Mouse (Mus musculus) embryonic facial prominence, embryonic 15.5 days (tissue): ENCODE results near the gene Gpr141. TPM values are rescaled to one million over a fixed set of nuclear protein-coding genes. Genes with fewer than 3 reads are reported as not detected.

Source experiments
- ATAC-seq: fragments of 200-750 bp; cut with Nextera tagmentation; 2 replicates; pipeline ENCODE4 v1.8.0; 2017; ENCODE audit warnings: low read depth, moderate TSS enrichment; ENCODE audit not compliant: insufficient number of reproducible peaks, low FRiP score, low TSS enrichment
- H3K27ac ChIP-seq: fragments of 300-500 bp; sonication (generic); replicated peaks from 2 replicates; pipeline ENCODE4 v1.5.1; 2015; ENCODE audit warnings: mild to moderate bottlenecking, inconsistent platforms
- H3K27me3 ChIP-seq: fragments of 300-500 bp; sonication (generic); 2 replicates; pipeline ENCODE4 v1.6.1; 2015; ENCODE audit warnings: inconsistent platforms
- H3K36me3 ChIP-seq: fragments of 300-500 bp; sonication (generic); 2 replicates; pipeline ENCODE4 v1.6.1; 2015; ENCODE audit warnings: mild to moderate bottlenecking, inconsistent platforms
- H3K4me1 ChIP-seq: fragments of 300-500 bp; sonication (generic); 2 replicates; pipeline ENCODE4 v1.6.1; 2015; ENCODE audit warnings: inconsistent platforms
- H3K4me2 ChIP-seq: fragments of 300-500 bp; sonication (generic); replicated peaks from 2 replicates; pipeline ENCODE4 v1.6.1; 2015; ENCODE audit warnings: mild to moderate bottlenecking, inconsistent platforms
- H3K4me3 ChIP-seq: fragments of 300-500 bp; sonication (generic); replicated peaks from 2 replicates; pipeline ENCODE4 v1.5.1; 2015; ENCODE audit warnings: mild to moderate bottlenecking, inconsistent platforms
- H3K9ac ChIP-seq: fragments of 300-500 bp; sonication (generic); 2 replicates; pipeline ENCODE4 v1.6.1; 2015; ENCODE audit warnings: inconsistent platforms
- H3K9me3 ChIP-seq: fragments of 300-500 bp; sonication (generic); replicated peaks from 2 replicates; pipeline ENCODE4 v1.6.1; 2016; ENCODE audit warnings: inconsistent platforms
- WGBS: fragments of 180-500 bp; shearing (Covaris S2); methylation state at CpG from one replicate; pipeline ENCODE4 v1.1.7; 2015; 5-methylcytosine and 5-hydroxymethylcytosine counted together
- polyA plus RNA-seq: library from polyadenylated mRNA; unstranded; fragments of >200 nt; fragmentation: Nextera tagmentation; extraction: Ambion mirVana; gene quantifications from 2 replicates; pipeline ENCODE4 v1.2.1, GENCODE M21; 2015

Gene Gpr141
- 0.75 and 0.88 TPM in 2 replicates for polyA plus RNA-seq

GRCm38 (mm10) chr13:19824071-19824470, at the start of gene Gpr141:
Gene Gpr141 (minus strand): TSS chr13:19824257.
- Histone ChIP-seq H3K4me1 (no peaks in the 10 kb centered on the region), H3K27ac (no peak within 1 kb of the TSS), H3K27me3 (no peaks in the 10 kb centered on the region), H3K9ac (no peak within 1 kb of the TSS), H3K4me2 (no peak within 1 kb of the TSS), H3K4me3 (no peak within 1 kb of the TSS), H3K9me3 (no peaks in the 10 kb centered on the region), H3K36me3 (no peaks in the 10 kb centered on the region)
- ATAC-seq = no peak
- WGBS = 39% methylated on average over 3 of the region's 3 CpGs

- no peaks in the 10 kb centered on the region for H3K9me3 ChIP-seq
- no peaks in the 10 kb centered on the region for H3K36me3 ChIP-seq
- H3K27ac ChIP-seq = no peak overlapping the region
- no peaks in the 10 kb centered on the region for H3K4me1 ChIP-seq
- H3K27me3 ChIP-seq = no peaks in the 10 kb centered on the region
- no peak overlapping the region for H3K9ac ChIP-seq
- ATAC-seq = no peak
- no peak overlapping the region for H3K4me2 ChIP-seq
- H3K4me3 ChIP-seq = no peak overlapping the region
Observed at GRCm38 (mm10) chr13:19864241-19864640, 40.2 kb upstream of the Gpr141 start.

GRCm38 (mm10) chr13:19854629-19855333, 30.7 kb upstream of the Gpr141 start:
- Histone ChIP-seq H3K9me3 (no peaks in the 10 kb centered on the region), H3K4me2 (no peak overlapping the region), H3K4me1 (no peaks in the 10 kb centered on the region), H3K27ac (no peak overlapping the region), H3K27me3 (no peaks in the 10 kb centered on the region), H3K36me3 (no peaks in the 10 kb centered on the region), H3K4me3 (no peak overlapping the region), H3K9ac (no peak overlapping the region)
- 52% methylated on average over 9 of the region's 9 CpGs for WGBS
- no peak for ATAC-seq

GRCm38 (mm10) chr13:19854049-19854448, 30.0 kb upstream of the Gpr141 start:
- Histone ChIP-seq H3K4me3 (no peak overlapping the region), H3K9me3 (no peaks in the 10 kb centered on the region), H3K9ac (no peak overlapping the region), H3K36me3 (no peaks in the 10 kb centered on the region), H3K4me2 (no peak overlapping the region), H3K27me3 (no peaks in the 10 kb centered on the region), H3K4me1 (no peaks in the 10 kb centered on the region), H3K27ac (no peak overlapping the region)
- ATAC-seq = no peak
- WGBS = 57% methylated on average over 2 of the region's 2 CpGs

GRCm38 (mm10) chr13:19843448-19843847, 19.4 kb upstream of the Gpr141 start:
- no peak overlapping the region for H3K9ac ChIP-seq
- H3K4me3 ChIP-seq = no peak overlapping the region
- no peak for ATAC-seq
- no peak overlapping the region for H3K27ac ChIP-seq
- no peak overlapping the region for H3K4me2 ChIP-seq
- H3K27me3 ChIP-seq = no peaks in the 10 kb centered on the region
- no peaks in the 10 kb centered on the region for H3K9me3 ChIP-seq
- no peaks in the 10 kb centered on the region for H3K4me1 ChIP-seq
- WGBS = 83% methylated on average over 2 of the region's 2 CpGs
- H3K36me3 ChIP-seq = no peaks in the 10 kb centered on the region

GRCm38 (mm10) chr13:19842707-19843106, 18.6 kb upstream of the Gpr141 start:
- H3K27me3 ChIP-seq = no peaks in the 10 kb centered on the region
- H3K4me3 ChIP-seq = no peak overlapping the region
- no peak overlapping the region for H3K27ac ChIP-seq
- H3K9ac ChIP-seq = no peak overlapping the region
- 75% methylated on average over 3 of the region's 3 CpGs for WGBS
- no peak overlapping the region for H3K4me2 ChIP-seq
- no peak for ATAC-seq
- H3K4me1 ChIP-seq = no peaks in the 10 kb centered on the region
- no peaks in the 10 kb centered on the region for H3K9me3 ChIP-seq
- H3K36me3 ChIP-seq = no peaks in the 10 kb centered on the region

- no peak overlapping the region for H3K4me2 ChIP-seq
- no peaks in the 10 kb centered on the region for H3K27me3 ChIP-seq
- H3K9me3 ChIP-seq = no peaks in the 10 kb centered on the region
- 73% methylated on average over 5 of the region's 5 CpGs for WGBS
- H3K36me3 ChIP-seq = no peaks in the 10 kb centered on the region
- no peak overlapping the region for H3K27ac ChIP-seq
- H3K9ac ChIP-seq = no peak overlapping the region
- no peak for ATAC-seq
- H3K4me1 ChIP-seq = no peaks in the 10 kb centered on the region
- no peak overlapping the region for H3K4me3 ChIP-seq
Observed at GRCm38 (mm10) chr13:19841615-19842014, 17.6 kb upstream of the Gpr141 start.

GRCm38 (mm10) chr13:19840206-19840605, 16.1 kb upstream of the Gpr141 start:
- whole genome bisulfite sequencing = 64% methylated on average over 1 of the region's 1 CpGs
- Histone ChIP-seq H3K4me1 (no peaks in the 10 kb centered on the region), H3K4me3 (no peak overlapping the region), H3K27ac (no peak overlapping the region), H3K36me3 (no peaks in the 10 kb centered on the region), H3K27me3 (no peaks in the 10 kb centered on the region), H3K9me3 (no peaks in the 10 kb centered on the region), H3K9ac (no peak overlapping the region), H3K4me2 (no peak overlapping the region)
- no peak for ATAC-seq

GRCm38 (mm10) chr13:19830560-19830959, 6.5 kb upstream of the Gpr141 start:
- H3K9ac ChIP-seq = no peak overlapping the region
- no peak overlapping the region for H3K4me2 ChIP-seq
- no peaks in the 10 kb centered on the region for H3K9me3 ChIP-seq
- ATAC-seq = no peak
- H3K4me1 ChIP-seq = no peaks in the 10 kb centered on the region
- WGBS = 93% methylated on average over 4 of the region's 4 CpGs
- no peaks in the 10 kb centered on the region for H3K27me3 ChIP-seq
- H3K36me3 ChIP-seq = no peaks in the 10 kb centered on the region
- no peak overlapping the region for H3K4me3 ChIP-seq
- no peak overlapping the region for H3K27ac ChIP-seq

GRCm38 (mm10) chr13:19828095-19828494, 4.0 kb upstream of the Gpr141 start:
- no peak for ATAC-seq
- no peak overlapping the region for H3K4me2 ChIP-seq
- no peak overlapping the region for H3K4me3 ChIP-seq
- H3K36me3 ChIP-seq = no peaks in the 10 kb centered on the region
- no peak overlapping the region for H3K27ac ChIP-seq
- no peaks in the 10 kb centered on the region for H3K27me3 ChIP-seq
- H3K9ac ChIP-seq = no peak overlapping the region
- 88% methylated on average over 2 of the region's 2 CpGs for WGBS
- H3K9me3 ChIP-seq = no peaks in the 10 kb centered on the region
- H3K4me1 ChIP-seq = no peaks in the 10 kb centered on the region

- H3K36me3 ChIP-seq = no peaks in the 10 kb centered on the region
- no peak overlapping the region for H3K27ac ChIP-seq
- H3K4me1 ChIP-seq = no peaks in the 10 kb centered on the region
- ATAC-seq = no peak
- H3K27me3 ChIP-seq = no peaks in the 10 kb centered on the region
- H3K9me3 ChIP-seq = no peaks in the 10 kb centered on the region
- no peak overlapping the region for H3K4me3 ChIP-seq
- H3K9ac ChIP-seq = no peak overlapping the region
- H3K4me2 ChIP-seq = no peak overlapping the region
Observed at GRCm38 (mm10) chr13:19821639-19822038, 2.4 kb downstream of the Gpr141 start.

GRCm38 (mm10) chr13:19819926-19820325, 4.1 kb downstream of the Gpr141 start:
- WGBS = 91% methylated on average over 4 of the region's 4 CpGs
- H3K4me1 ChIP-seq = no peaks in the 10 kb centered on the region
- H3K27me3 ChIP-seq = no peaks in the 10 kb centered on the region
- H3K9me3 ChIP-seq = no peaks in the 10 kb centered on the region
- no peak overlapping the region for H3K27ac ChIP-seq
- H3K9ac ChIP-seq = no peak overlapping the region
- no peak overlapping the region for H3K4me2 ChIP-seq
- ATAC-seq = no peak
- no peak overlapping the region for H3K4me3 ChIP-seq
- H3K36me3 ChIP-seq = no peaks in the 10 kb centered on the region
